Mouse (Mus musculus): ENCODE measurements around the gene Gpatch8.
A peak's percentile ranks its signal among the peaks of the same experiment; 100 is the strongest.
"Not testable (repeated sequence)": the region's sequence is repeated elsewhere in the genome, so short reads cannot be mapped to it uniquely, and the experiment has no call there.

Gene Gpatch8

DNA sequence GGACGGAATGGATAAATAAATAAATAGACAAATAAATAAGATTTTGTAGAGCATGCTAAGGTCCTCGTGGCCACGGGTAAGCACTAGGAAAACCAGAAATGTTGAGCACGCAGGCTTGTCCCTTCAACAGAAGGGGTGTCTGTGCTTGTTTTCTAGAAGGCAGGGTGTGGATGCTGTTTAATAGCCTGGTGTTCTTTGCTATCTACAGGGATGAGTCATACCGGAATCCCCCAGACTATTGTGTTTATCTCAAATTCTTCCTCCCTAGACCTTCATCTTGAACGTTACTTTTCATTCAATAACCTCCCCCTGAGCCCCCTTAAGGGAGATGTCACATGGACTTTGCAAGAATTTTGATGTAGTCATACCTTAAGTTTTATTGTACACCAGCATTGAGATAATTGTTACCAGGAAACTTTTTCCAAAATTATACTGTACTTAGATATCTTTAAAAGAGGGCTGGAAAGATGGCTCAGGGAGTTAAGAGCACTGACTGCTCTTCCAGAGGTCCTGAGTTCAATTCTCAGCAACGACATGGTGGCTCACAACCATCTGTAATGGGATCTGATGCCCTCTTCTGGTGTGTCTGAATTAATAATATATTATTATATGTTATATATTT is 12.7 kb upstream of the Gpatch8 start:
- DNase-seq = no peak

DNA sequence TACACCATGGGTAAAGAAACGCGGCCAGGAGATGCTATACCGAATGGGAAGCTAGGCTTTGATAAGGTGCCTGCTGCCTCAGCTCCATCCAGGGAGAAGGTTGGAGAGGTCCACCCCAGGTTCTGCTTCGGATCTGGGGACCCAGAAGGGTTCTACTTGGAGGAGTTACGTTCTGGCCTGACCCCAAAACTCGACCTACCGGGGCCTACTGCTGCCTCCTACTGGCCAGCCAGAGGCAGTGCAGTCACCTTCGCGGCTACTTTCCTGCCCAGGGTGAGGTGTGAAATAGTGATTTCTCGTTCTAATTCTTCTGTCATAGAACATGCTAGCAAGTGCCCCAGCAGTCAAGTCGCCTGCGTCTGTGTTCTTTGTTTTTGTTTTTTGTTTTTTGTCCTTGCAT is 12.0 kb upstream of the Gpatch8 start:
- no peak for DNase-seq

DNA sequence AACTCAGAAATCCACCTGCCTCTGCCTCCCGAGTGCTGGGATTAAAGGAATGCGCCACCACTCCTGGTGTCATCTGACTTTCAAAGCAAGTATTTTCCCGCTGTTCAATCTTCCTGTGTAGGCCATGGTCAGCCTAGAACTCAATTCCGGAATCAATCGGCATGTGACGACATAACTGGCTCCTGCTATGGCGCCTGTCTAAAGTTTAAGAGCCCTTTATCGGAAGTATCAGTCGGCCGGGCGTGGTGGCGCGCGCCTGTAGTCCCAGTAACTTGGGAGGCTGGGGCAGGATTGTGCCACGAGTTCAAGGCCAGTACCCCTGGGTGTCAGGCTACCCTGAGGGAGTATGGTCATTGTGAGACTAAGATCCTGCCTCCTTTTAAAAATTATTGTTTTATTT is 11.5 kb upstream of the Gpatch8 start:
- DNase-seq = no peak

GRCm38 (mm10) chr11:102567157-102567556 is 11.0 kb upstream of the Gpatch8 start:
- DNase-seq = no peak

- DNase-seq = no peak
These were observed 10.1 kb upstream of the Gpatch8 start for GRCm38 (mm10) chr11:102566290-102566689.

GRCm38 (mm10) chr11:102565741-102566140 is 9.5 kb upstream of the Gpatch8 start:
- no peak for DNase-seq

DNA sequence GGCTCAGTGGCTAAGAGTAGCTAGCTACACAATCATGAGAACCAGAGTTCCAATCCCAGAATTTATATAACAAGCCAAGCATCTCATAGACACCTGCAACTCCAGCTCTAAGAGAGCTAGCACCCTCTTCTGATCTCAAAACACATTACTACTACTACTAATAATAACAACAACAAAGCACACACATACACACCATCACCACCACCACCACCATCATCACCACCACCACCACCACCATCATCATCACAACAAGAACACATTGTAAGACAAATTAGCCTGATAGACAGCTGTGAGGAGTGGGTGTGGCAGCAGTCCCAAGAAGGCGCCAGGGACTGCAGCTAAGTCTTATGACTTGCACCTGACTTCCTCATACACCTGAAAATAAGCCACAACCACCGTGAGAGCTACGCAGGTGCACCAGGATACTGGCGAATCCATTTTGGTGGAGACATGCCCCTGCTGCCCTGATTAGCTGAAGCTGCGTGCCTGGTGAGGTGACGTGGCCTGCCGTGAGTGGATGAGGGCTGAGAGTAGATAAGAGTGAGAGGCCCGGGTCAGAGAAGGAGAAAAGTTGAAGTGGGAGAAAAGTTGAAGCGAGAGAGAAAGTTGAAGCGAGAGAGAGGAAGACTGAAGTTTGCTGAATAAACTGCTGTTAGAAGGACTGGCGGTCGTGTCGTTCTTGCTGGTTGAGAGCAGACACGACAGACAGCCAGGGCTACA is 8.9 kb upstream of the Gpatch8 start:
- DNase-seq = not testable (repeated sequence)

DNA sequence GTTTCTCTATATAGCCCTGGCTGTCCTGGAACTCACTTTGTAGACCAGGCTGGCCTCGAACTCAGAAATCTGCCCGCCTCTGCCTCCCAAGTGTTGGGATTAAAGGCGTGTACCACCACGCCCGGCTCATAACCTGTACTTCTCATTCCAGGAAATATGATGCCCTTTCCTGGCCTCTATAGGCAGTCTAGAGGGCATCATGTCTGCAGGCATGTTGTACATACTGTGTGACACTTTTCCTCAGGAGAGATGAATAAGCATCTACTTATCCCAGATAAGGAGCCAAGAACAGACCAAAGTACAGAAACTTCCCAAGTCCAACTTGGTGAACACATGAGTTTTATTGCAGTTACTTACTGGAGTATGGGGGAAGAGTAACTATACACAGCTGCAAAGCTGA is 2.5 kb upstream of the Gpatch8 start:
- DNase-seq = no peak

DNA sequence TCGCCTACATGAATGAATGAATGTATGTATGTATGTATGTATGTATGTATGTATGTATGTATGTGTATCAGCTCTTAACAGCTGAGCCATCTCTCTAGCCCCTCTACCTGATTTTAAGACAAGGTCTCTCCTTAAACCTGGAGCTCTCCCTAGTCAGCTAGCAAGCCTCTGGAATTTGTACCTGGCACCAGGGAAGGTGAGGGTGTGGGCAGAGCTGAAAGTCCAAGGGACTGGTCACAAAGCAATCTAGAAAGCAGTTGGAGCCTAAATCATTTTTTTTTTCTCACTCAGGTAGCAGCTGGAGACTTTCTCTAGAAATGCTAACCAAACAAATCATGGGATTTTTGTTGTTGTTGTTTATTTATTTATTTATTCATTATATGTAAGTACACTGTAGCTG is 1.2 kb upstream of the Gpatch8 start:
- DNase-seq = peak; percentile 57 to 62

- no peak for DNase-seq
These were observed 503 bp upstream of the Gpatch8 start for GRCm38 (mm10) chr11:102556716-102557074.

DNA sequence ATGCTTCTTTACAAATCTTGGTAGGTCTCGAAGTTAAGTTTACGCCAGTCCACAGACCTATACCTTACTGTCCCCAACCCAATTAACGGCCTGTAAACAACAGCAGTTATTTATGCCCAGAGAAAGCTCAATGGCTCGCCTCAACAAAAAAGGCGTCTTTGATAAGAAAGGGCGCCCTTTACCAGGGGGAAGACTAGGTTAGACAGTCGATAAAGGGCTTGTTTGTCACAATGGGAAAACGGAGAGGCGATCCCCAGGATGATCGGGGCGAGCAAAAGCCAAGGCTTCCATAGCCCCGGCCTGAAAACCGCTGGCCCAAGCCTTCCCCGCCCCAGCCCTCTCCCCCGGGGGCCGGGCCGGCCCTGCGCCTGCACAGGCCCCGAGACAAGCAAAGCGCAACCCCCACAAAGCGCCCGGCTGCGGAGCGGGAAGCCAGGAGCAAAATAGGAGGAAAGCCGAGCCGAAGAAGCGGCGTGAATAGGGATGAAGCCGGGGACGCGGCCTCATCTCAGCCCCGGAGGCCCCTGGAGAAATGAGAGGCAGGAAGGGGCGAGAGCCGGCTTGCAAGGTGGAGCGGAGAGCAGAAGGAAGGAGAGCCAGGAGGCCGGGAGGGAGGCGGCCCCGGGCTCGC is 677 bp downstream of the Gpatch8 start:
- peak in 1 of 2 experiments; percentile 57 for DNase-seq

GRCm38 (mm10) chr11:102552051-102552450 is 4.1 kb downstream of the Gpatch8 start:
- no peak for DNase-seq

DNA sequence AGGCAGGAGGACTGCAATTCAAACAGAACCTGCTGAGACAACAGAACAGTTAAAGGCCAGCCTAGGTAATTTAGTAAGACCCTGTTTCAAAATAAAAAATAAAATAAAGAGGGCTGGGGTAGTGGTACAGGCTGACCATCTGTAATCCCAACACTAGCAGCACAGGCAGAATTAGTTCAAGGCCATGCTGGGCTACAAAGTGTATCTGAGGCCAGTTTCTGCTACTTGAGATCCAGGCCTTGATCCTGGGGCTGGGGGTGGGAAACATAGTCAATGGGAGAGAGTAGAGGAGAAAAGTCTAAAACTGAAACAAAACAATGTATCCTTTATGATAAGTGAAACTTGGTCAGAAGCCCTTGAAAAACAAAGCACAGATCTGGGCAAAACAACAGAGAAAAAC is 5.0 kb downstream of the Gpatch8 start:
- no peak for DNase-seq

- peak in 1 of 2 experiments; percentile 33 for DNase-seq
These were observed 14.7 kb downstream of the Gpatch8 start for GRCm38 (mm10) chr11:102541471-102541870.

- not testable (repeated sequence) for DNase-seq
These were observed 15.9 kb downstream of the Gpatch8 start for GRCm38 (mm10) chr11:102540286-102540685.

GRCm38 (mm10) chr11:102539690-102540089 is 16.5 kb downstream of the Gpatch8 start:
- DNase-seq = no peak

GRCm38 (mm10) chr11:102536210-102536609 is 20.0 kb downstream of the Gpatch8 start:
- no peak for DNase-seq

GRCm38 (mm10) chr11:102534078-102534477 is 22.1 kb downstream of the Gpatch8 start:
- DNase-seq = no peak

- peak; percentile 17 for DNase-seq
These were observed 24.8 kb downstream of the Gpatch8 start for GRCm38 (mm10) chr11:102531425-102531824.

GRCm38 (mm10) chr11:102514793-102515424 is 41.3 kb downstream of the Gpatch8 start:
- DNase-seq = no peak

- DNase-seq = peak; percentile 53 to 59
These were observed 46.0 kb downstream of the Gpatch8 start for GRCm38 (mm10) chr11:102510226-102510625.

- no peak for DNase-seq
These were observed 59.5 kb downstream of the Gpatch8 start for GRCm38 (mm10) chr11:102496732-102497131.

DNA sequence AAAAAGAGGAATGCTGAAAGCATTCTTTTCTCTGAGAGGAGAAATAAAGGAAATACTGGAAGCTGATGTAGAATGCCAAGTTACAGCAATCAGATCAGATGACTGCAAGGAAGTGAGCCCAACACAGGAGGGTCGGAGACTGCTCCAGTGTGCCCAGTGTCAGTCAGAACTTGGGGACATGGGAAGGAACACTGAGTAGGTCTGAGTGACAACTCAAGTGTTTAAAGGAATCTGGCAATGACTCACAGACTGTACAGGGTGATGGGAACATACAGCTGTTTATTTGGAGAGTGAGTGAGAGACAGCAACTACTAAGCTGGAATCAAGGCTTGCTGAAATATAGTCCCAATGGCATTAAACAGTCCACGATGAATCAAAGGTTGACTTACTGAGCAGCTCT is 60.0 kb downstream of the Gpatch8 start:
- no peak for DNase-seq

- no peak for DNase-seq
These were observed 60.5 kb downstream of the Gpatch8 start for GRCm38 (mm10) chr11:102495742-102496141.

All from kidney, postnatal 36 days (tissue).